Mouse (Mus musculus) ES-Bruce4 (cell line): ENCODE results near the gene Caly. TPM values are rescaled to one million over a fixed set of nuclear protein-coding genes. Genes with fewer than 3 reads are reported as not detected.
A peak's percentile ranks its signal among the peaks of the same experiment; 100 is the strongest.

Source experiments
- H3K27ac ChIP-seq: 2 replicates; pipeline ENCODE4 v1.5.1; 2012; ENCODE audit warnings: low read length, inconsistent platforms; ENCODE audit not compliant: insufficient read depth
- H3K27me3 ChIP-seq: 2 replicates; pipeline ENCODE4 v1.6.1; 2012; ENCODE audit warnings: mild to moderate bottlenecking, low read length, inconsistent platforms; ENCODE audit not compliant: control insufficient read depth, poor library complexity, insufficient read depth, severe bottlenecking
- H3K36me3 ChIP-seq: 2 replicates; pipeline ENCODE4 v1.6.1; 2012; ENCODE audit warnings: inconsistent platforms, mild to moderate bottlenecking, low read length, moderate library complexity; ENCODE audit not compliant: control insufficient read depth, poor library complexity, insufficient read depth, severe bottlenecking
- H3K4me1 ChIP-seq: one replicate; pipeline ENCODE4 v1.8.1; 2011; ENCODE audit warnings: low read length; ENCODE audit not compliant: control insufficient read depth, insufficient read depth
- H3K4me3 ChIP-seq: 2 replicates; pipeline ENCODE4 v1.5.1; 2011; ENCODE audit warnings: low read depth, mild to moderate bottlenecking, low read length
- H3K9ac ChIP-seq: 2 replicates; pipeline ENCODE4 v1.6.1; 2012; ENCODE audit warnings: low read depth, mild to moderate bottlenecking, inconsistent platforms; ENCODE audit not compliant: poor library complexity, severe bottlenecking
- H3K9me3 ChIP-seq: replicated peaks from 2 replicates; pipeline ENCODE4 v1.6.1; 2012; ENCODE audit warnings: mild to moderate bottlenecking, low read length, inconsistent platforms; ENCODE audit not compliant: control insufficient read depth, poor library complexity, insufficient read depth, severe bottlenecking
- CTCF ChIP-seq: IDR thresholded peaks from one replicate; pipeline ENCODE4 v1.8.1; 2011; ENCODE audit warnings: low read depth, low read length
- EP300 ChIP-seq: IDR thresholded peaks from 2 replicates; pipeline ENCODE4 v1.6.1; 2011; ENCODE audit warnings: low read depth, low read length; ENCODE audit not compliant: insufficient read depth
- POLR2A ChIP-seq: IDR thresholded peaks from one replicate; pipeline ENCODE4 v1.8.1; 2011; ENCODE audit warnings: low read length; ENCODE audit not compliant: insufficient read depth
- polyA plus RNA-seq: library from polyadenylated mRNA; stranded (reverse); fragments of >200 nt; gene quantifications from 2 replicates; pipeline ENCODE4 v1.2.4, GENCODE M21; 2011; ENCODE audit warnings: low read depth; ENCODE audit not compliant: missing spikeins, insufficient read depth, insufficient read length

The Caly gene
- polyA plus RNA-seq, 1 experiment = 0.84 TPM

GRCm38 (mm10) chr7:140077698-140078097, 4.7 kb downstream of the Caly start:
- no peaks in the 10 kb centered on the region for H3K27me3 ChIP-seq
- TF ChIP-seq POLR2A = no peak
- TF ChIP-seq CTCF = no peak
- TF ChIP-seq EP300 = 0 out of 2 replicates have a peak, but pooled peaks have one; percentile 13
- no peaks in the 10 kb centered on the region for H3K4me1 ChIP-seq
- no peaks in the 10 kb centered on the region for H3K36me3 ChIP-seq
- H3K27ac ChIP-seq = 0 out of 2 replicates have a peak overlapping the region, but pooled peaks have one; percentile 38
- H3K4me3 ChIP-seq = no peak overlapping the region
- H3K9me3 ChIP-seq = no peaks in the 10 kb centered on the region
- H3K9ac ChIP-seq = no peak overlapping the region

GRCm38 (mm10) chr7:140070042-140070711, 12.2 kb downstream of the Caly start:
- no peak for TF ChIP-seq CTCF
- 0 out of 2 replicates have a peak, but pooled peaks have one; percentile 28 for TF ChIP-seq EP300
- peak; percentile 20 for TF ChIP-seq POLR2A
- no peaks in the 10 kb centered on the region for H3K9me3 ChIP-seq
- H3K4me1 ChIP-seq = no peaks in the 10 kb centered on the region
- no peaks in the 10 kb centered on the region for H3K36me3 ChIP-seq
- no peak overlapping the region for H3K27ac ChIP-seq
- no peaks in the 10 kb centered on the region for H3K27me3 ChIP-seq
- peak overlapping the region; percentile 44 for H3K9ac ChIP-seq
- peak overlapping the region; percentile 62 for H3K4me3 ChIP-seq

GRCm38 (mm10) chr7:140067397-140067796, 15.0 kb downstream of the Caly start:
- Histone ChIP-seq H3K9me3 (no peaks in the 10 kb centered on the region), H3K27ac (no peak overlapping the region), H3K9ac (no peak overlapping the region), H3K4me1 (no peaks in the 10 kb centered on the region), H3K4me3 (no peak overlapping the region), H3K27me3 (no peaks in the 10 kb centered on the region), H3K36me3 (no peaks in the 10 kb centered on the region)
- no peak for TF ChIP-seq CTCF
- TF ChIP-seq EP300 = no peak
- TF ChIP-seq POLR2A = no peak

GRCm38 (mm10) chr7:140063092-140063491, 19.3 kb downstream of the Caly start:
- Histone ChIP-seq H3K9ac (no peak overlapping the region), H3K4me3 (no peak overlapping the region), H3K27me3 (peaks cover 10% of the 10 kb centered on the region), H3K4me1 (no peaks in the 10 kb centered on the region), H3K9me3 (no peaks in the 10 kb centered on the region), H3K27ac (no peak overlapping the region), H3K36me3 (no peaks in the 10 kb centered on the region)
- no peak for TF ChIP-seq EP300
- peak; percentile 73 for TF ChIP-seq CTCF

GRCm38 (mm10) chr7:140062307-140062706, 20.0 kb downstream of the Caly start:
- no peak for TF ChIP-seq EP300
- peak; percentile 52 for TF ChIP-seq CTCF
- no peak for TF ChIP-seq POLR2A
- Histone ChIP-seq H3K9me3 (no peaks in the 10 kb centered on the region), H3K27ac (no peak overlapping the region), H3K27me3 (peaks cover 10% of the 10 kb centered on the region), H3K9ac (no peak overlapping the region), H3K4me3 (no peak overlapping the region), H3K36me3 (no peaks in the 10 kb centered on the region), H3K4me1 (no peaks in the 10 kb centered on the region)

- H3K9me3 ChIP-seq = no peaks in the 10 kb centered on the region
- no peaks in the 10 kb centered on the region for H3K4me1 ChIP-seq
- H3K27me3 ChIP-seq = peaks cover 10% of the 10 kb centered on the region
- H3K36me3 ChIP-seq = no peaks in the 10 kb centered on the region
- no peak for TF ChIP-seq POLR2A
- no peak for TF ChIP-seq EP300
- no peak for TF ChIP-seq CTCF
- H3K27ac ChIP-seq = no peak overlapping the region
- H3K4me3 ChIP-seq = peak overlapping the region; percentile 23; the same call in 1 of the 2 replicates
- no peak overlapping the region for H3K9ac ChIP-seq
These were observed 20.6 kb downstream of the Caly start for GRCm38 (mm10) chr7:140061832-140062130.
